Mouse (Mus musculus): ENCODE measurements around the gene Vmn1r1.

DNA sequence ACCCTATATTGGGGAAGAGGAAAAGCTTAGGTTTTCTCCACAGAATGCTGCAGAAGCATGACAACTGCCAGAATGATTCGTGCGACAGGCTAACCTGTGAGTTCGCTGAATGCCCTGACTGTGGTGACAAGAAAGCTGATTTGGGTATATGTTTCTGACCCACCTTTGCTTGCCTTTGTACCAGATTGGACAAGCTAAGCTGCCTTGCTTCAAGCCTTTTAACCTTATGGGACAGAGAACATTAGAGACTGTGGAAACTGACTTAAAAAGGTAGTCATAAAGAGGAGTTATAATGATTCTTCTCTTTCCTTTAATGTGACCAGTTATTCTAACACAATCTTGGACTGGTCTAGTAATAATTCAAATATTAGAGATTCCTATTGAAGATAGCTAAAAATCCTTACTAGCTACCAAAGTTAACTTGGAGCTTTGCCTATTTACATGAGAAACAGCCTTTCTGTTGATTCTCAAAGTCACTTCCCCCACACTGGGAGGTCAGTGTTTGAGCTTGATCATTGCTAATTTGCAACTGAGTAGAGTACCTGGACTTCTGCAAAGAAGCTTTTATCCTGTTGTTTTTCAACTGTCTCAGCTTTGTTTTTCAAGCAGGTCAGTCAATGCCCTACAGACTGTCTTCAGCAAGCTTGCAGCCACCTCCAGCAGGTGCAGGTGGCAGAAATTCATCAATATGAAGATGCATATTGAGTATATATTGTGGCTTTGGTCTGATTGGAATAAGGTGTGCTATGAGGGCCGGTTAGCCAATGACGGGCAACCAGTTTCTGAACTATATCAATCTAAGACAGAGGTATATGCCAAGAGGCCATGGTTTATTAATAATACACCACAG is 17.4 kb upstream of the Vmn1r1 start:
- TF ChIP-seq CTCF (IDR thresholded peaks at IDR 0.05; ENCODE audit: low read depth, low read length) (no peak), POLR2A (IDR thresholded peaks at IDR 0.05; ENCODE audit: borderline replicate concordance, low read depth, low read length) (no peak)
